Mouse (Mus musculus): ENCODE results near the gene Ugt1a5. TPM values are rescaled to one million over a fixed set of nuclear protein-coding genes. Genes with fewer than 3 reads are reported as not detected.
"Not testable (repeated sequence)": the region's sequence is repeated elsewhere in the genome, so short reads cannot be mapped to it uniquely, and the experiment has no call there.

Gene Ugt1a5
- total and polyA plus RNA-seq, 3 experiments, result not detected

- no peak for DNase-seq (ENCODE audit: low read depth, low spot score)
- no peaks in the 10 kb centered on the region for H3K36me3 ChIP-seq (ENCODE audit: control insufficient read depth in 1 of 2, insufficient read depth in 2 of 2, low read length in 2 of 2)
- no peaks in the 10 kb centered on the region for H3K9me3 ChIP-seq (replicated peaks; ENCODE audit: insufficient read depth, low read length)
- H3K79me2 ChIP-seq (ENCODE audit: control insufficient read depth, insufficient read depth, low read length, poor library complexity), result no peaks in the 10 kb centered on the region
- no peak overlapping the region for H3K4me3 ChIP-seq (ENCODE audit: control insufficient read depth in 1 of 2, insufficient read depth in 1 of 2, low read depth in 2 of 2, low read length in 2 of 2)
- H3K4me1 ChIP-seq (ENCODE audit: control insufficient read depth in 1 of 2, insufficient read depth in 2 of 2, low read length in 2 of 2), result no peaks in the 10 kb centered on the region
- no peak overlapping the region for H3K27ac ChIP-seq (ENCODE audit: control insufficient read depth, low read depth, low read length)
- no peak for TF ChIP-seq ZKSCAN1 (IDR thresholded peaks at IDR 0.05; ENCODE audit: low read depth, low read length)
- no peaks in the 10 kb centered on the region for H3K27me3 ChIP-seq (ENCODE audit: control insufficient read depth in 1 of 2, insufficient read depth in 2 of 2, low read length in 2 of 2)
- no peak overlapping the region for H3K9ac ChIP-seq (ENCODE audit: control insufficient read depth, low read depth, low read length, poor library complexity, severe bottlenecking)
Measured at GRCm38 (mm10) chr1:88220336-88220735, 54.5 kb downstream of the Ugt1a5 start.

DNA sequence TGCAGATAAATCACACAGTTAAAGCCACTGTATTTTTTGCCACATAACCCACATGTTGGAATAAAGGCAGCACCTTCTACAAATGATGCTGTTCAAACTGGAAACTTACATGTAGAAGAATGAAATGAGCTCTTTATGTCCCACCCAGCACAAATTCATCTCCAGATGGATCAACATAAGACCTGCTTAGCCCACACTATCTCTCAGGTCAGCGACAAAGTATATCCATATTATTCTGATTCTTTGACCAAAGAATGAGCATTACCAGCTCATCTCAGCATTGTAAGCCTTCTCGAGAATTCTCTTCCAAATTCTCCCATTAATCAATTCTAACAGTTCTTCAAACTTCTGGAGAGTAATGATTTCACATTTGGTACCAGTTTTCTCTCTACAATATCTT lies 56.4 kb downstream of the Ugt1a5 start:
- H3K27me3 ChIP-seq (ENCODE audit: control insufficient read depth in 1 of 2, insufficient read depth in 2 of 2, low read length in 2 of 2), result no peaks in the 10 kb centered on the region
- H3K9ac ChIP-seq (ENCODE audit: control insufficient read depth, low read depth, low read length, poor library complexity, severe bottlenecking), result no peak overlapping the region
- H3K9me3 ChIP-seq (replicated peaks; ENCODE audit: insufficient read depth, low read length), result no peaks in the 10 kb centered on the region
- no peak overlapping the region for H3K4me3 ChIP-seq (ENCODE audit: control insufficient read depth in 1 of 2, insufficient read depth in 1 of 2, low read depth in 2 of 2, low read length in 2 of 2)
- no peak for DNase-seq (ENCODE audit: low read depth, low spot score)
- H3K36me3 ChIP-seq (ENCODE audit: control insufficient read depth in 1 of 2, insufficient read depth in 2 of 2, low read length in 2 of 2), result no peaks in the 10 kb centered on the region
- H3K4me1 ChIP-seq (ENCODE audit: control insufficient read depth in 1 of 2, insufficient read depth in 2 of 2, low read length in 2 of 2), result no peaks in the 10 kb centered on the region
- no peak overlapping the region for H3K27ac ChIP-seq (ENCODE audit: control insufficient read depth, low read depth, low read length)
- H3K79me2 ChIP-seq (ENCODE audit: control insufficient read depth, insufficient read depth, low read length, poor library complexity), result no peaks in the 10 kb centered on the region
- TF ChIP-seq ZMIZ1 (IDR thresholded peaks at IDR 0.05; ENCODE audit: low read depth, low read length), result no peak

- DNase-seq (ENCODE audit: low read depth, low spot score); H3K27me3 ChIP-seq (ENCODE audit: control insufficient read depth in 1 of 2, insufficient read depth in 2 of 2, low read length in 2 of 2); H3K79me2 ChIP-seq (ENCODE audit: control insufficient read depth, insufficient read depth, low read length, poor library complexity); H3K4me3 ChIP-seq (ENCODE audit: control insufficient read depth in 1 of 2, insufficient read depth in 1 of 2, low read depth in 2 of 2, low read length in 2 of 2); H3K27ac ChIP-seq (ENCODE audit: control insufficient read depth, low read depth, low read length); H3K9me3 ChIP-seq (replicated peaks; ENCODE audit: insufficient read depth, low read length); H3K36me3 ChIP-seq (ENCODE audit: control insufficient read depth in 1 of 2, insufficient read depth in 2 of 2, low read length in 2 of 2); H3K4me1 ChIP-seq (ENCODE audit: control insufficient read depth in 1 of 2, insufficient read depth in 2 of 2, low read length in 2 of 2); H3K9ac ChIP-seq (ENCODE audit: control insufficient read depth, low read depth, low read length, poor library complexity, severe bottlenecking): not testable (repeated sequence)
Measured at GRCm38 (mm10) chr1:88223011-88223515, 57.3 kb downstream of the Ugt1a5 start.

- Histone ChIP-seq H3K27ac (ENCODE audit: control insufficient read depth, low read depth, low read length) (no peak overlapping the region), H3K9me3 (replicated peaks; ENCODE audit: insufficient read depth, low read length) (no peaks in the 10 kb centered on the region), H3K4me3 (ENCODE audit: control insufficient read depth in 1 of 2, insufficient read depth in 1 of 2, low read depth in 2 of 2, low read length in 2 of 2) (no peak overlapping the region), H3K4me1 (ENCODE audit: control insufficient read depth in 1 of 2, insufficient read depth in 2 of 2, low read length in 2 of 2) (no peaks in the 10 kb centered on the region), H3K9ac (ENCODE audit: control insufficient read depth, low read depth, low read length, poor library complexity, severe bottlenecking) (no peak overlapping the region), H3K36me3 (ENCODE audit: control insufficient read depth in 1 of 2, insufficient read depth in 2 of 2, low read length in 2 of 2) (no peaks in the 10 kb centered on the region), H3K79me2 (ENCODE audit: control insufficient read depth, insufficient read depth, low read length, poor library complexity) (no peaks in the 10 kb centered on the region), H3K27me3 (ENCODE audit: control insufficient read depth in 1 of 2, insufficient read depth in 2 of 2, low read length in 2 of 2) (no peaks in the 10 kb centered on the region)
- no peak for DNase-seq (ENCODE audit: low read depth, low spot score)
- no peak for TF ChIP-seq RCOR1 (IDR thresholded peaks at IDR 0.05; ENCODE audit: low read depth, low read length)
- TF ChIP-seq USF1 (IDR thresholded peaks at IDR 0.05; ENCODE audit: low read depth, low read length), result no peak
Measured at GRCm38 (mm10) chr1:88223591-88223990, 57.8 kb downstream of the Ugt1a5 start.
